Mouse (Mus musculus): ENCODE results near the gene Cd68.

Gene Cd68

GRCm38 (mm10) chr11:69695046-69695360, 29.1 kb upstream of the Cd68 start:
- no peak for DNase-seq (ENCODE audit: low read depth)

DNA sequence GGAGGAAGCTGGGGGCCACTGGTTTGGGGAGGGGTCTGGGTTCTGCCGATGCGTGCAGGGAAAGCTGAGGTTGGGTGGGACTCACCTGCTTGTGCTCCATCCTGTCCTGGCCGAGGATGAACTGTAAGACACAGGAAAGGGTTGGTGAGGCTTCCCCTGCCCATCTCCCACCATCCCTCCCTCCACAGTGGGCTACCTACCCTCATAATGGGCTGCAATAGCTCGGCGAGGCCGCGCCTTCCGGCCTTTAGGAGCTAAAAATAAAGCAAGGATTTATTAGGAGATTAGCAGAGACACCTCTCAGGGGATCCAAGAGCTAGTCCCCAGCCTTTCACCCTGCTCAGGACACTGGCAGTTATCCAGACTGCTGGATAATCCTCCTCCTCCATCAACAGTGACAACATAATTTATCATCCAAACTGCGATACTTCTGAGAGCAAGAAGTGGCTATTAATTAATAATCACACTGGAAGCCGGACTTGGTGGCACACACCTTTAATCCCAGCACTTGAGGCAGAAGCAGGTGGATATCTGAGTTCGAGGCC, 27.5 kb upstream of the Cd68 start:
- DNase-seq (ENCODE audit: low read depth) = no peak

- DNase-seq (ENCODE audit: low read depth) = no peak
Observed at GRCm38 (mm10) chr11:69692863-69693262, 26.9 kb upstream of the Cd68 start.

DNA sequence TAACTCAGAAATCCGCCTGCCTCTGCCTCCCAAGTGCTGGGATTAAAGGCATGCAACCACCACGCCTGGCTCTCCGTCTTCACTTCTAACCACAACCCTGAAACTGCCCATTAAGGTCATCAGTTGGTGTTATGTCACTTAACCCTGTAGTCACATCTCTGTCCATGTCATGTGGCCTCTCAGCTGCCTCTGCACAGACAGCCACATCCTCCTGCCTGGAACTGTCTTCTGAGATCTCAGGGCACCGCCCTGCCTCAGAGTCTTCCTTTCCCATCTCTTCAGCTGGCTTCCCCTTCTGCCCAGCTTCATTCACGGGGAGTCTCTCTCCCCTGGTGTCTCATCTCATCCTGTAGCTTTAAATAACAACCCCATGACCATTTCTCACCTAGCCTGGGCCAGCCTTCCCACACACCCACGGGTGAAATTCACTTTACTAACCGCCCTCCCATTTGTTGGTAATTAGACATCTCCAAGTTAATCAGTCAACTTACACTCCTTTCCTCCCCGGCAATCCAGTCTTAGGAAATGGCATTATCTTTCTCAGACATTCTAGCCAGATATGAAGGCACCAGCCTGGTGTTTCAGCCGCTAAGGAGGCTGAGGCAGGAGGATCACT, 26.4 kb upstream of the Cd68 start:
- no peak for DNase-seq (ENCODE audit: low read depth)

DNA sequence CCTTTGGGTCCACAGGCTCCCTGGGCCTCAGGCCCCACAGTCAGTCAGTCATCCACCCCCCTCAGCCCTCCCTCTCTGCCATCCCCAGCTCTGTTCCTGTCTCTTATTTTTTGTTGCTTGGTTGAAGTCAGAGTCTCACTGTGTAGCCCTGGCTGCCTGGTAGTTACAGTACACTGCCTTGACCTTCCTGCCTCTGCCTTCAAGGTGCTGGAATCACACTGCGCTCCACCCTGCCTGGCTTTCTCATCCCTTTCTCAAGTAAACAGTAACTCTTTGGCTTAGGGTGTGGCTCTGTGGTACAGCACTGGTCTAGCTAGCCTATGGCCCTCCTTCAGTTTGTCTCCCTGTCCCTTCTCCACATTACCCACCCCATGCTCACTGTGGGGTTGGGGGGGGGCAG, 23.9 kb upstream of the Cd68 start:
- no peak for DNase-seq (ENCODE audit: low read depth)

DNA sequence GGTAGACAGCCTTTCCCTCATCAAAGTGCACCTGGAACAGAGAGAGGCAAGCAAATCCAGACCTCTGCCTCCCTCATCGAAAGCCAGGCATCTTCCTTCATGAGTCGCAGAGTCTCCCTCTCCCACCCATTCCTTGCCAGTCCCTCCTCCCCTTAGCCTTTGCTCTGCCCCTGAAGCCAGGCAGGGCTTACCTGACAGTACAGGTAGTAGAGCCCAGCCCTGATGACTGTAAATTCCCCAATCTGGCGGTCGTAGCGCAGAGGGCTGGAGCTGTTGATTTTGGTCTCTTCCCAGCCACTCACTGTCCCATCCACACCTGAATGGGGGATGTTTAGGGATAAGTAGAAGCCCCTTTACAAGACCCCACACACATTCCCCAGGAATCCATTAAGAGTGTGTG, 21.1 kb upstream of the Cd68 start:
- DNase-seq (ENCODE audit: low read depth) = no peak

- DNase-seq (ENCODE audit: low read depth) = no peak
Observed at GRCm38 (mm10) chr11:69686377-69686776, 20.4 kb upstream of the Cd68 start.

DNA sequence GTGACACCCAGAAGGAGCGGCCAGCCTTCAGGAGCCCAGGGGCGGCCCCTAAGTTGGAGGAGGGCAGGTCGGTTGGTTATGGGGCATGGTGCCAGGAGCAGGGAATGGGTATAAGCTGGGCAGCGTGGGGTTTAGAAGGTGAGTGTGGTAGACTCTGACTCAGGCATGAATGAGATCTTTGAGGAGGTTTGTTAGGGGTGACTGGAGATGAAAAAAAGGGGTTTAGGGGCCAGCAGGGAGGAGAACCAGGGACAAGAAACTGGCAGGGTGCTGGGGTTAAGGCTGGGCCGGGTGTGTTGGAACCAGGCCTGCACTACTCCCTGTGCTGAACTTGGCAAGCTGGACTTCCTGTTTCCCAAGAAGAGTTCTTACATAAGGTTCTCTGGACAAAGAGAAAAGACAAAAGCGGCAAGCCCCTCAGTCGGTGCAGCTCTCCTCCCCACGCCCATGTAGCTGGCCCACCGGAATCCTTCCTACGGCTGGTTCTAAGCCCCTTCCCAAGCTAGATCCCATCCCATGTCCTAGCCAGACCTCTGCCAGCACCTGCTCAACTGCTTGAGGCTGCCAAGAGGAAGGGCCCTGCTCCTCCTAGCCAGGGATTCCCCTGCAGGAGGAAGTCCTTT, 19.7 kb upstream of the Cd68 start, which contains the start of gene Tnfsf13:
TSS of gene Tnfsf13 (minus strand) at position 259 of the 623 bp plus-strand sequence.
- no peak for DNase-seq (ENCODE audit: low read depth)

DNA sequence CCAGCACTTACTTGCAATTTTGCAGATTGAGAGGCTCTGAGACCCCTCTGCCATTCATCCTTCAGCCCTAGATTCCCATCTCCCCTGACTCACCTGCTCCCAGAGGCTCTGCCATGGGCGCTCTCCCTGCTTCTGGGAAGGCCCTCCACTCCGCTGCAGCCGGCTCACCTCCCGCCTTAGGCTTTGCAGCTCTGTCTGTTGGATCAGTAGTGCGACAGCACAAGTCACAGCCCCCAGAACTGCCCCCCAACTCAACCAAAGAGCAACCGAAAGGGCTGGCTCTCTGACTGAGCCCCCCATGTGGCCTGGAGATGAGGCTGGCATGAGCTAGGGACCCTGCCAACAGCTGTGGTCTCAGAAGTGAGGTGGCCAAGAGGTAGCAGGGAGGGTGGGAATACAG, 19.0 kb upstream of the Cd68 start:
- DNase-seq (ENCODE audit: low read depth) = no peak

DNA sequence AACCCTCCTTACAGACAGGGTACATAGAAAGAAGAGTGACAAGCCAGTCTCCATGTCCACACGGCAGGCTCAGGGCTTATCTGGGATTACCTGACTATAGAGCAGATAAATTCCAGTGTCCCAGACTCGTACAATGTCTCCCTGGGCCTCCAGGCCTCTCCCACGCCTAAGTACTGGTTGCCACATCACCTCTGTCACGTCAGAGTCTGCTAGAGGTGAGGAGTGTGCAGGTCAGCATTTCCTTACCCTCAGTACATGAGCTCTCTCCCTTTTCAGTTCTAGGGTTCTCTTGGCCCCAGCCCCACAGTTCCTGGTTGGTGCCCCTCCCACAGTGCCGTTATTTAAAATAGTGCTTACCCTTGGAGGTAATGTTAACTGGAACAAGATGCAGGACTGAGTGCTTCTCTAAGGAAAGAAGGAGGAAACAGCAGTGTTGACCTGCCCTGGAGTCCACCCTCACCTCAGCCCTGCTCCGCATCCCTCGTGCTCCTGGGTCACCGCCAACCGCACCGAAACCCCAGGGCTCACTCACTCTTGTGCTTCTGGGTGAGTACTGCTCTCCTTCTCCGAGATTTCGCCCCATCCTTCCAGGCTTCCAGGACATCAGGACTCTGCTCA, 18.3 kb upstream of the Cd68 start:
- no peak for DNase-seq (ENCODE audit: low read depth)

DNA sequence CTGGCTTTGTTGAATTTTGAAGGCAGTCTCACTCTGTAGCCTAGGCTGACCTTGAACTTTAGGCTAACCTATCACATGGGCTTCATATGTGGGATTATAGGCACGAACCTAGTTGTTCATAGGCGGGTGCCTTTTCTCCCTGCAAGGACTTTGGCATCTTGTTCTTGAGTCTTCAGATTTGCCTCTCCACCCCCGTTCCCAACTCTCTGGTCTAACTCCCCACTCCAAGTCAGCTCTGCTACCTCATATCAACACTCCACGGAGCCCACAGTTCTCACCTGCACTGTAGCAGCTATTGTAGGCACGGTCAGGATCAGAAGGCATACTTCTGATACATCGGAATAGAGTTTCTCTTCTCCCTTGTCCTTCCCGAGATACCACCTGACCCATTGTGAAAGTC, 17.6 kb upstream of the Cd68 start:
- no peak for DNase-seq (ENCODE audit: low read depth)

DNA sequence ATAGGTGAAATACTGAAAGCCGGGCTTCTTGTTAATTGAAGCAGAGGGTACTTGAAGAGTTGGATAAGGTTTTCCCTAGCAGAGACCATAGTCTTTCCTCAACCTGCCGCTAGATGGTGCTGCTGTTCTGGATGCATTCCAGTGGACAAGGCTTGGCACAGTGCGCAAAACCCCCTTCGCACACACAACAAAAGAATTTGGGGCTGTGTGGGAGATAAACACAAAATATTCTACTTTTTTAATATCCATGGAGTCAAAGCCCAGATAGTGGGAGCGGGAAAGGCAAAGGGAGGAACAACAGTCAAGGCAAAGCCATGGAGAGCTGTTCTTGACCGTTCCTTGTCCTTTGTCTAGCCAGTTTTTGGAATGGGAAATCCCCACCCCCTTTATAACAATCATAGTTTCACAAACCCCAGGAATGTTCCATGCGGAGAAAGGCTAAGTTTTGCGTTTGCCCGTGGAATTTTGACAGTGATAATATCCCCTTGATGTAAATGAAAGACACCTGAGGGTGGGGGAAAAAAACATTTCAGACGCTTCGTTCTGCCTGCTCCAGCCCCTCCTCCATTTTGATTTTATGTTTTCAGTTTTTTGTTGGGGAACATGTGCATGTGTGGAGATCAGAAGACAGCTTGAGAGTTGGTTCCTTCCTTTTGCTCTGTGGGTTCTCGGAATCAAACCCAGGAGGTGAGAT, 17.0 kb upstream of the Cd68 start:
- DNase-seq (ENCODE audit: low read depth) = peak; percentile 94

DNA sequence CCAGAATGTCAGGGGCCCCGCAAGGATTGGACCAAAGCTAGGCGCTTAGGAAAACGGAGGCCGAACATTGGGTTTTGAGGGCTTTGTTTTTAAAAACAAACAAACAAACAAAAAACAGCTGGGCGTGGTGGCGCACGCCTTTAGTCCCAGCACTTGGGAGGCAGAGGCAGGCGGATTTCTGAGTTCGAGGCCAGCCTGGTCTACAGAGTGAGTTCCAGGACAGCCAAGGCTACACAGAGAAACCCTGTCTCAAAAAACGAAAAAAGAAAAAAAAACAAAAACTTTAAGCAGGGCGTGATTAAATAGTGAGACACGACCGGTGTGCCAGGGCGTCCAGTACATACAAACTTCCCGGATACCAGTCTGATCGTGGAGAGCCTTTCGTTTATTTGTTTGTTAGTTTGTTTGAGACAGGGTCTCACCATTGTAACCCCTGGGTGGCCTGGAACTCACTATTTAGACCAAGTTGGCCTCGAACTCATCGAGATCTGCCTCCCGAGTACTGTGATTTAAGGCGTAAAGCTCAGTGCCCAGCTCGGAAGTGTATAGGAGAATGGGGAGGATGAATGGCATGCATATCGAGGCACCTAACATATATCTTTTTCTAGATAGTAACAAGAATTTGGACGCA, 16.4 kb upstream of the Cd68 start:
- DNase-seq (ENCODE audit: low read depth) = no peak

GRCm38 (mm10) chr11:69681314-69682208, 15.6 kb upstream of the Cd68 start, which contains the start of gene Senp3:
Senp3 (minus strand) TSS chr11:69682084.
- peak; percentile 90 for DNase-seq (ENCODE audit: low read depth)

DNA sequence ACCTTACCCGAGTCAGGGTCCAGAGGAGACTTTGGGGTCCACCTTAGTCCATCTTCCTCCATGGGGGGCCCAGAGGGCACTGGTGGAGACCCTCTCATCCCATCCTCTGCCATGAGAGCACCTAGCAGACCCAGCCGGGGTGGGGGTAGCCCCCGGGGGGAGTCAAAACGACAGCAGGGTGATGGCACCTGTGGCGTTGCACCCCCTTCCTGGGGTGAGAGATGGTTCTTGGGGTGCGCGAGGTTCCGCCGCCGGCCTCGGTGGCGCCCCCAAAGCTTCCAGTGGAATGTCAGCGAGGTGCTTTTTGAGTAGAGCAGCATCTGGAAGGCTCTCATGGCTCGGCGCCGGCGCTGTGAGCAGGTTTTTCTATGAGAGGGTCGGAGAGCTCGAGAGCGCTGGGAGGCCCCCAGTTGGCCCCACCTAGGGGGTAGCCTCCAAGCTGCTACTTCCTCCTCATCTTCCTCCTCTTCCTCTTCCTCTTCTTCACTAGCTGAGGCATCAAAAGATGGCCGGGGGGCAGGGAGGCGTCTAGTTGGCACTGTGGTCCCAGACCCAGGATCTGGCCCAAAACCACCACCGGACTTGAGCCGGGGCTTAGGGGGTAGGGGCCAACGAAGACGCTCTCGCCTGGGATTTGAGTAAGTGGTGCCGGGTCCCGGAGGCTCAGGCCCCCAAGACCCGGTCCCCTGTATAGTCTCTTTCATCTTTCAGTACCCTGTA, 14.3 kb upstream of the Cd68 start:
- DNase-seq (ENCODE audit: low read depth) = no peak

- DNase-seq (ENCODE audit: low read depth) = no peak
Observed at GRCm38 (mm10) chr11:69679144-69679543, 13.2 kb upstream of the Cd68 start.

DNA sequence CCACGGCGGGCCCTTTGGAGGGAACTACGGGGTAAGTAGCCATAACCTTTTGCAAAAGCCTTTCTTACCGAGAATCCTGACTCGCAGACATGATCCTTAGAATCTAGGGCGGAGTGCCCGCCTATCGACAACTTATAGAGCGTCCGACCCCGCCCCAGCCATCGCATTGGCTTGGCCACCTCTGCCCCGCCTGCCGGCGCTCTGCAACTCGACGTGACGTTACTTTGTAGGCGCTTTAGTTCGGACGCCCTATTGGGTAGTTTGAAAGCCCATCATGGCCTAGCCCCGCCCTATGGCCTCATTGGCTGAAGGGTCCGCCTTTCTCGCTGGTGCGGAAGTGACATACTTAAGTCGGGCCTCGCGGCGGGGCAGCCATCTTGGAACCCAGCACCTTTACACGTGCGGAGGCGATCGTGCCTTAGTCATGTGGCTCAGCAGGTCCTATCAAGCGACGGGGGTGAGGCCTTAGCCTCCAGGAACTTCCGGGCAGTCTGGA, 6.3 kb upstream of the Cd68 start, which contains the start of gene Eif4a1:
TSS of gene Eif4a1 (minus strand) at position 213 of the 496 bp plus-strand sequence.
- peak; percentile 100 for DNase-seq (ENCODE audit: low read depth)

- DNase-seq (ENCODE audit: low read depth) = no peak
Observed at GRCm38 (mm10) chr11:69671726-69672124, 5.8 kb upstream of the Cd68 start.

DNA sequence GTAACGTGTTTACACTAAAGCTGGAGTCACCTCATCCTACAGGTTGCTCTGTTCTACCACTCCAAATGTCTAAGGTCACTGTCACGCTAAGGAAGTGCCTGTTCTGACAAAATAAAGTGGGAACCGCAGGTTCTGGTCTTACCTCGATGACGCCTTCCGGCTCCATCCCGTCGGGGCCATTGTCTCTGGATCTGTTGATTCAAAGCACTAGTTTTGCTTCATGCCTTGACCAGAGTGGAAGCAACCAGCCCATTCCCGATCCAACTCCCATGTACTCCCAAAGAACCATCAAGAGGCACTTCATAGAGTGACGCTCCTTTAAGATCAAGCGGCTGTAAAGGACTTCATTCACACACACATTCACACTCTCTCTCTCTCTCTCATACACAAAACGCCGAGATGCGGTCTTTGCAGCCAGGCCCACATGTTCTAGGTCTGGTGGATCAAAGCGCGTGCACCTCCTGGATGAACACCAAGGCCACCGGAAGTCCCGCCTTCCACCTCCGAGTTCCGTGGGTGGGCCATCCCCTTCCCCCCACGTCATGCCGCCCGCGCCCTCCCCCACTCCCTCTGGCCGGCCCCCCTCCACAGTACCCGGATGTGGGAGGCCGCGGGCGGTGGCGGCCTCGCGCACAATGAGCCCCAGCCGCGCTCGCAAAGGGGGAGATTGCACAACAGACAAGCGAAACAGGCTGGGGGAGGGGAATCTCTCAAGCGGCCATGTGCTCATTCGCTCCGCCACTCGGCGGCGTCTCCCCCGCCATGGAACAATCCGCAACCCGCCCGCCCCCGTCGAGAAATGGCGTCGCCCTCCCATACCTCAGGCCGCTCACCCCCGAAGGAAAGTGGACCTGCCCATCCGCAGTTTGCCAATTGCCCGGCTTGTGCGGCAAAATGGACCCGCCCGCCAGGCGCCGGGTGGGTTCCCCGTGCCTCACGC, 5.1 kb upstream of the Cd68 start:
- peak; percentile 86 for DNase-seq (ENCODE audit: low read depth)

Data from c-Kit-positive CD71-positive TER-119-negative erythroid progenitor cells, embryonic 14.5 days (primary cell).